Mouse (Mus musculus): Measurements from ENCODE around the gene Hist2h3c2. TPM values are rescaled to one million over a fixed set of nuclear protein-coding genes. Genes with fewer than 3 reads are reported as not detected.

Hist2h3c2 gene
- polyA plus RNA-seq, 1 experiment = 1,020 TPM

- WGBS = 91% methylated on average over 8 of the region's 8 CpGs
- H3K27ac ChIP-seq (ENCODE audit: control insufficient read depth, insufficient read depth, low read length) = no peak overlapping the region
- H3K4me1 ChIP-seq (replicated peaks; ENCODE audit: control insufficient read depth, insufficient read depth, low read length) = peaks cover 18% of the 10 kb centered on the region
- H3K36me3 ChIP-seq (ENCODE audit: control insufficient read depth, insufficient read depth, low read length) = no peaks in the 10 kb centered on the region
- H3K27me3 ChIP-seq (ENCODE audit: control insufficient read depth, insufficient read depth, low read length) = no peaks in the 10 kb centered on the region
- TF ChIP-seq CTCF (IDR thresholded peaks at IDR 0.05; ENCODE audit: borderline replicate concordance, control insufficient read depth, extremely low read depth, insufficient read depth, low read length, poor library complexity) = no peak
- TF ChIP-seq POLR2A (IDR thresholded peaks at IDR 0.05; ENCODE audit: control insufficient read depth, extremely low read depth, insufficient read depth, low read length, poor library complexity) = no peak
- H3K4me3 ChIP-seq (ENCODE audit: control insufficient read depth, insufficient read depth, low read length) = no peak overlapping the region
- no peak for DNase-seq
Observed at GRCm38 (mm10) chr3:96266132-96266710, 27.3 kb upstream of the Hist2h3c2 start.

GRCm38 (mm10) chr3:96264404-96264949, 25.6 kb upstream of the Hist2h3c2 start:
- DNase-seq = no peak
- H3K4me3 ChIP-seq (ENCODE audit: control insufficient read depth, insufficient read depth, low read length) = no peak overlapping the region
- WGBS = 62% methylated on average over 7 of the region's 7 CpGs
- H3K27me3 ChIP-seq (ENCODE audit: control insufficient read depth, insufficient read depth, low read length) = no peaks in the 10 kb centered on the region
- peaks cover 15% of the 10 kb centered on the region for H3K4me1 ChIP-seq (replicated peaks; ENCODE audit: control insufficient read depth, insufficient read depth, low read length)
- TF ChIP-seq POLR2A (IDR thresholded peaks at IDR 0.05; ENCODE audit: control insufficient read depth, extremely low read depth, insufficient read depth, low read length, poor library complexity) (no peak), CTCF (IDR thresholded peaks at IDR 0.05; ENCODE audit: borderline replicate concordance, control insufficient read depth, extremely low read depth, insufficient read depth, low read length, poor library complexity) (no peak)
- H3K27ac ChIP-seq (ENCODE audit: control insufficient read depth, insufficient read depth, low read length) = peak overlapping the region; percentile 94
- H3K36me3 ChIP-seq (ENCODE audit: control insufficient read depth, insufficient read depth, low read length) = no peaks in the 10 kb centered on the region

DNA sequence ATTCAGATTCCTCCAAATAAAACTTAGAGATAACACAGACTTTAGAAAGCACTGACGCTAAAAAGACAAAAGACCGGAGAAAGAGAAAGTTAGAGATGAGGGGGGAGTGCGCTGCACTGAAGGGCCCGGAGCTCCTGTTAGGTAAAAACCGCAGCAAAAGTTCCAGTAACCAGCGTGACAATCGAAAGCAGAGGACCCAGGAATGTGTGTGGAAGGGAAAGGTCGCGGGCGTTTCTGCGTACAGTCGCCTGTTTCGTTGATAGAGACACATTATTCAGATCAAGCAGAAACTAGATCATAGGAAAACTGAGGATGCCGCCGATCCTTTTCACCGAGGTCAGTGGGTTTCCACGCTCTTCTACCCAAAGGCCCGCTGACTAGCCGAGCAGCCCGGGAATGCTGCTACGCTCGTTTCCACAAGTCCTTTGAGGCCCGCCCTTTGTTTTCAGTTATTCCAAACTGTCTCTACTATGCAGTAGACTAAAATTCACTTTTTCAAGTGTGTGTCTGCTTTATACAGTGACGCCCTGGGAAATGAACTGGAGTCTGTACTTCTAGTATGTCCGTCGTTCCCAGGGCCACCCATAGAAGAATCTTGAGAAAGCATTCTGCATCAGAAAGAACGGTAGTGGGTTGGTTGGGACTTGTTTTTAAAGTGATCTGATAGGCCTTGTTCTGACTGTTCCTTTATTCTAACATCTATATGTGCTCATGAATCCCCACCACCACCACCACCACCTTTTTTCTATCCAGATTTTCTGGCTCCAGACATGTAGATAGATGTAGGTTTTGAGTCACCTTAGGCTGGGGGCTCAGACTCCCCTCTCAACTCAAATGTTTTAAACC, 24.9 kb upstream of the Hist2h3c2 start:
- TF ChIP-seq POLR2A (IDR thresholded peaks at IDR 0.05; ENCODE audit: control insufficient read depth, extremely low read depth, insufficient read depth, low read length, poor library complexity) (no peak), CTCF (IDR thresholded peaks at IDR 0.05; ENCODE audit: borderline replicate concordance, control insufficient read depth, extremely low read depth, insufficient read depth, low read length, poor library complexity) (no peak)
- Histone ChIP-seq H3K4me3 (ENCODE audit: control insufficient read depth, insufficient read depth, low read length) (peak overlapping the region; percentile 75), H3K27me3 (ENCODE audit: control insufficient read depth, insufficient read depth, low read length) (no peaks in the 10 kb centered on the region), H3K4me1 (replicated peaks; ENCODE audit: control insufficient read depth, insufficient read depth, low read length) (peaks cover 15% of the 10 kb centered on the region), H3K27ac (ENCODE audit: control insufficient read depth, insufficient read depth, low read length) (peak overlapping the region; percentile 94), H3K36me3 (ENCODE audit: control insufficient read depth, insufficient read depth, low read length) (no peaks in the 10 kb centered on the region)
- DNase-seq = peak; percentile 54
- 2% methylated on average over 27 of the region's 27 CpGs for WGBS

- WGBS = under 1% methylated on average over 40 of the region's 40 CpGs
- Histone ChIP-seq H3K4me1 (replicated peaks; ENCODE audit: control insufficient read depth, insufficient read depth, low read length) (peaks cover 15% of the 10 kb centered on the region), H3K36me3 (ENCODE audit: control insufficient read depth, insufficient read depth, low read length) (no peaks in the 10 kb centered on the region), H3K27me3 (ENCODE audit: control insufficient read depth, insufficient read depth, low read length) (no peaks in the 10 kb centered on the region), H3K4me3 (ENCODE audit: control insufficient read depth, insufficient read depth, low read length) (peak within 1 kb of the TSS; percentile 75), H3K27ac (ENCODE audit: control insufficient read depth, insufficient read depth, low read length) (peak within 1 kb of the TSS; percentile 94)
- peak; percentile 92 for DNase-seq
- TF ChIP-seq POLR2A (IDR thresholded peaks at IDR 0.05; ENCODE audit: control insufficient read depth, extremely low read depth, insufficient read depth, low read length, poor library complexity) (peak; percentile 92), CTCF (IDR thresholded peaks at IDR 0.05; ENCODE audit: borderline replicate concordance, control insufficient read depth, extremely low read depth, insufficient read depth, low read length, poor library complexity) (no peak)
Observed at GRCm38 (mm10) chr3:96262979-96263550, 24.1 kb upstream of the Hist2h3c2 start, which contains the start of gene Hist2h4. TSS of gene Hist2h4 (minus strand) at chr3:96263311.

GRCm38 (mm10) chr3:96262216-96262875, 23.4 kb upstream of the Hist2h3c2 start:
- H3K4me3 ChIP-seq (ENCODE audit: control insufficient read depth, insufficient read depth, low read length) = peak overlapping the region; percentile 58
- under 1% methylated on average over 19 of the region's 19 CpGs for WGBS
- TF ChIP-seq CTCF (IDR thresholded peaks at IDR 0.05; ENCODE audit: borderline replicate concordance, control insufficient read depth, extremely low read depth, insufficient read depth, low read length, poor library complexity) (no peak), POLR2A (IDR thresholded peaks at IDR 0.05; ENCODE audit: control insufficient read depth, extremely low read depth, insufficient read depth, low read length, poor library complexity) (no peak)
- no peaks in the 10 kb centered on the region for H3K36me3 ChIP-seq (ENCODE audit: control insufficient read depth, insufficient read depth, low read length)
- peak overlapping the region; percentile 76 for H3K27ac ChIP-seq (ENCODE audit: control insufficient read depth, insufficient read depth, low read length)
- no peaks in the 10 kb centered on the region for H3K27me3 ChIP-seq (ENCODE audit: control insufficient read depth, insufficient read depth, low read length)
- peak; percentile 53 for DNase-seq
- H3K4me1 ChIP-seq (replicated peaks; ENCODE audit: control insufficient read depth, insufficient read depth, low read length) = peaks cover 12% of the 10 kb centered on the region

- 56% methylated on average over 3 of the region's 3 CpGs for WGBS
Observed at GRCm38 (mm10) chr3:96261623-96262022, 22.7 kb upstream of the Hist2h3c2 start.

More at GRCm38 (mm10) chr3:96261623-96262022, 22.7 kb upstream of the Hist2h3c2 start:
- H3K4me1 ChIP-seq (replicated peaks; ENCODE audit: control insufficient read depth, insufficient read depth, low read length) = peaks cover 12% of the 10 kb centered on the region
- H3K36me3 ChIP-seq (ENCODE audit: control insufficient read depth, insufficient read depth, low read length) = no peaks in the 10 kb centered on the region
- TF ChIP-seq POLR2A (IDR thresholded peaks at IDR 0.05; ENCODE audit: control insufficient read depth, extremely low read depth, insufficient read depth, low read length, poor library complexity) (no peak), CTCF (IDR thresholded peaks at IDR 0.05; ENCODE audit: borderline replicate concordance, control insufficient read depth, extremely low read depth, insufficient read depth, low read length, poor library complexity) (no peak)
- no peak overlapping the region for H3K27ac ChIP-seq (ENCODE audit: control insufficient read depth, insufficient read depth, low read length)
- H3K4me3 ChIP-seq (ENCODE audit: control insufficient read depth, insufficient read depth, low read length) = no peak overlapping the region
- H3K27me3 ChIP-seq (ENCODE audit: control insufficient read depth, insufficient read depth, low read length) = no peaks in the 10 kb centered on the region
- no peak for DNase-seq
